Mouse (Mus musculus): ENCODE results near the gene Angel2. TPM values are rescaled to one million over a fixed set of nuclear protein-coding genes. Genes with fewer than 3 reads are reported as not detected.

Gene Angel2
- polyA plus RNA-seq, 1 experiment: 50.5 TPM

- no peak for DNase-seq (ENCODE audit: low spot score)
These were observed 4.2 kb downstream of the Angel2 start for GRCm38 (mm10) chr1:190929010-190929695.

GRCm38 (mm10) chr1:190930181-190930580 lies 5.3 kb downstream of the Angel2 start:
- DNase-seq (ENCODE audit: low spot score): no peak

GRCm38 (mm10) chr1:190939803-190940202 lies 14.9 kb downstream of the Angel2 start:
- DNase-seq (ENCODE audit: low spot score): no peak

- DNase-seq (ENCODE audit: low spot score): peak; percentile 42
These were observed 19.3 kb downstream of the Angel2 start for GRCm38 (mm10) chr1:190944109-190944760.

- no peak for DNase-seq (ENCODE audit: low spot score)
These were observed 23.1 kb downstream of the Angel2 start for GRCm38 (mm10) chr1:190947986-190948385.

GRCm38 (mm10) chr1:190948439-190948838 lies 23.5 kb downstream of the Angel2 start:
- DNase-seq (ENCODE audit: low spot score): no peak

GRCm38 (mm10) chr1:190948846-190949245 lies 23.9 kb downstream of the Angel2 start:
- no peak for DNase-seq (ENCODE audit: low spot score)

GRCm38 (mm10) chr1:190951014-190951413 lies 26.1 kb downstream of the Angel2 start:
- DNase-seq (ENCODE audit: low spot score): no peak

GRCm38 (mm10) chr1:190953009-190953408 lies 28.1 kb downstream of the Angel2 start:
- DNase-seq (ENCODE audit: low spot score): no peak

GRCm38 (mm10) chr1:190958821-190959220 lies 33.9 kb downstream of the Angel2 start:
- DNase-seq (ENCODE audit: low spot score): no peak

- no peak for DNase-seq (ENCODE audit: low spot score)
These were observed 37.8 kb downstream of the Angel2 start for GRCm38 (mm10) chr1:190962760-190963159.

GRCm38 (mm10) chr1:190964992-190965780 lies 40.3 kb downstream of the Angel2 start:
- no peak for DNase-seq (ENCODE audit: low spot score)

- DNase-seq (ENCODE audit: low spot score): no peak
These were observed 43.1 kb downstream of the Angel2 start for GRCm38 (mm10) chr1:190968010-190968409.

- no peak for DNase-seq (ENCODE audit: low spot score)
These were observed 47.0 kb downstream of the Angel2 start for GRCm38 (mm10) chr1:190971708-190972610.

- no peak for DNase-seq (ENCODE audit: low spot score)
These were observed 47.8 kb downstream of the Angel2 start for GRCm38 (mm10) chr1:190972612-190973192.

- DNase-seq (ENCODE audit: low spot score): no peak
These were observed 49.3 kb downstream of the Angel2 start for GRCm38 (mm10) chr1:190974191-190974590.

- no peak for DNase-seq (ENCODE audit: low spot score)
These were observed 49.9 kb downstream of the Angel2 start for GRCm38 (mm10) chr1:190974833-190975232.

- DNase-seq (ENCODE audit: low spot score): no peak
These were observed 52.1 kb downstream of the Angel2 start for GRCm38 (mm10) chr1:190976887-190977573.

GRCm38 (mm10) chr1:190978001-190978400 lies 53.1 kb downstream of the Angel2 start:
- DNase-seq (ENCODE audit: low spot score): no peak

- no peak for DNase-seq (ENCODE audit: low spot score)
These were observed 53.7 kb downstream of the Angel2 start for GRCm38 (mm10) chr1:190978511-190979073.
